Mouse (Mus musculus) adrenal gland, adult 10 weeks (tissue): Measurements from ENCODE around the gene Neto2. TPM values are rescaled to one million over a fixed set of nuclear protein-coding genes. Genes with fewer than 3 reads are reported as not detected.

ENCODE experiments used
- polyA plus RNA-seq: library from polyadenylated mRNA; stranded (reverse); fragments of 350-450 nt; fragmentation: Illumina TruSeq; extraction: RNeasy Lipid Tissue Mini Kit (QIAGEN cat#74804); gene quantifications from one replicate; pipeline ENCODE4 v1.2.3, GENCODE M21; 2014; ENCODE audit warnings: low read depth, low replicate concordance

The Neto2 gene
- polyA plus RNA-seq, result 13.1 TPM

GRCm38 (mm10) chr8:85700751-85701351 lies at the start of gene Neto2:
Gene Neto2 (minus strand): TSS chr8:85700924.

Other genes starting within 250 kb of the Neto2 start
- gene Gpt2, start 208.3 kb downstream of the Neto2 start, polyA plus RNA-seq, result 78.7 TPM
- gene Dnaja2, start 145.6 kb downstream of the Neto2 start, polyA plus RNA-seq, result 341 TPM
- 365 TPM for gene Itfg1, start 140.0 kb upstream of the Neto2 start, polyA plus RNA-seq
- 165 TPM for gene Phkb, start 140.0 kb upstream of the Neto2 start, polyA plus RNA-seq